Mouse (Mus musculus) inflammation-experienced regulatory T-cells, adult 6 months (primary cell): Measurements from ENCODE around the gene Iqcf3. TPM values are rescaled to one million over a fixed set of nuclear protein-coding genes. Genes with fewer than 3 reads are reported as not detected.
A peak's percentile ranks its signal among the peaks of the same experiment; 100 is the strongest.

Source experiments
- ATAC-seq: one replicate; pipeline ENCODE4 v1.8.0; 2017
- polyA plus RNA-seq, 3 experiments: library from polyadenylated mRNA; unstranded; fragments of 100-300 nt; shearing (Covaris generic); gene quantifications; one replicate each; pipeline ENCODE4 v1.2.1; 2017

Iqcf3 gene
- polyA plus RNA-seq, 3 experiments from 2014 or later, result not detected

DNA sequence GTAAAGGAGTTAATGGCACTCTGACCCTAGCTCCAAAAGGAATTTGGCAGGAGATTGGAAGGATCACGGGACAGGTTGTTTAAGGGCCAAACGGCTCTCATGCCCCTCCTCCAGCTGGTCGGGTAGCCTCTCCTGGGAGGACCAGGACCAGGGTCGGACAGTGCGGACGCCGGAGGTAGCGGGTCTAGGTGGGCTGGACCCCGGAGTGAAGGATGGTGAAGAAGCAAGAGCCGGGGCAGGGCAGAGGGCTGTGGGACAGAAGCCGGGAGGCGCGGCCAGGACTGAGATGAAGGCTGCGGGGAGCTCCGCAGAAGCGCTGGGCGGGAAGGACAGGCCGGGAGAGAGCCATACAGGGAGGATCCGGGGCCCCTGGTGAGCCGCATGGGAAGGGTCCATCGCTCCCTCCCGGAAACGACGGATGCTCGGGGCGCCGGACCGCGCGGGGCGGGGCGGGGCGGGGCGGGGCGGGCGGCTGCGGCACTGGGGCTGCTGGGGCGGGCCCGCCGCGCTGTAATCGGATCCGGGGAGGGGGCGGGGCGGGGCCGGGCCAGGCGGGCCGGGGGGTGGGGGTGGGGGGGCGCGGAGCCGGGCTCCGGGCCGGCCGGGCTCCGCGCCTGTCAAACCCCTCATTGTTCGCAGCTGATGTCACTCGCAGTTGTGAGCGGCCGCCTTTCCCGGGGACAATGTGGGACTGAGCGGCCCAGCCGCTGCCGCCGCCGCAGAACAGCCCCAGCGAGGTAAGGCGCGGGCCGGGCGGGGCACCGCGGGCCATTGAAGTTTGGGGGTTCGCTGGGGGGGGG is 108.0 kb downstream of the Iqcf3 start, which contains the start of gene Pcbp4:
Gene Pcbp4, plus strand, starts transcription at position 21 of the 800 bp plus-strand sequence.
- peak; percentile 65 for ATAC-seq

Other genes starting within 250 kb of the Iqcf3 start
- 10 to 100 TPM; 20.2 to 22.2 (median 21.4) TPM for gene Dusp7, start 193.0 kb downstream of the Iqcf3 start, polyA plus RNA-seq
- gene Rpl29, start 132.2 kb downstream of the Iqcf3 start, polyA plus RNA-seq, result 1,000 to 10,000 TPM; 1,038 to 1,832 (median 1,102) TPM
- 10 to 100 TPM in 1 of 3 experiments, 1 to 10 TPM in 2; 8.9 to 14.6 (median 9.4) TPM for gene Acy1, start 123.3 kb downstream of the Iqcf3 start, polyA plus RNA-seq
- gene Abhd14b, start 114.2 kb downstream of the Iqcf3 start, polyA plus RNA-seq, result 10 to 100 TPM in 2 of 3 experiments, 1 to 10 TPM in 1; 6.3 to 17.6 (median 12.6) TPM
- gene Abhd14a, start 114.0 kb downstream of the Iqcf3 start, polyA plus RNA-seq, result 10 to 100 TPM in 2 of 3 experiments, 1 to 10 TPM in 1; 8.1 to 14.9 (median 14.4) TPM
- 1 to 10 TPM; 4.1 to 5.0 (median 4.4) TPM for gene Pcbp4, start 108.3 kb downstream of the Iqcf3 start, polyA plus RNA-seq
- not detected for gene Gpr62, start 95.7 kb downstream of the Iqcf3 start, polyA plus RNA-seq
- gene Rrp9, start 85.7 kb downstream of the Iqcf3 start, polyA plus RNA-seq, result 10 to 100 TPM; 21.5 to 34.6 (median 29.4) TPM
- gene Parp3, start 84.7 kb downstream of the Iqcf3 start, polyA plus RNA-seq, result 10 to 100 TPM; 32.4 to 68.7 (median 54.1) TPM
- not detected for gene Iqcf1, start 61.7 kb downstream of the Iqcf3 start, polyA plus RNA-seq
- gene Iqcf5, start 47.1 kb downstream of the Iqcf3 start, polyA plus RNA-seq, result not detected
- gene Iqcf4, start 9.4 kb upstream of the Iqcf3 start, polyA plus RNA-seq, result not detected
- gene Iqcf6, start 65.0 kb upstream of the Iqcf3 start, polyA plus RNA-seq, result not detected
- not detected for gene Grm2, start 94.5 kb upstream of the Iqcf3 start, polyA plus RNA-seq
- gene Tex264, start 124.3 kb upstream of the Iqcf3 start, polyA plus RNA-seq, result 10 to 100 TPM; 23.1 to 36.9 (median 34.4) TPM
- gene Rad54l2, start 227.6 kb upstream of the Iqcf3 start, polyA plus RNA-seq, result 1 to 10 TPM; 3.2 to 4.5 (median 3.4) TPM